Mouse (Mus musculus) hindbrain, embryonic 12.5 days (tissue): ENCODE measurements around the gene Bcl10. TPM values are rescaled to one million over a fixed set of nuclear protein-coding genes. Genes with fewer than 3 reads are reported as not detected.
"Not testable (repeated sequence)": the region's sequence is repeated elsewhere in the genome, so short reads cannot be mapped to it uniquely, and the experiment has no call there.

ENCODE experiments used
- ATAC-seq: fragments of 200-750 bp; cut with Nextera tagmentation; 2 replicates; pipeline ENCODE4 v1.8.0; 2017; ENCODE audit warnings: moderate TSS enrichment; ENCODE audit not compliant: low FRiP score
- H3K27ac ChIP-seq: fragments of 300-500 bp; sonication (generic); 2 replicates; pipeline ENCODE4 v1.5.1; 2016; ENCODE audit warnings: mild to moderate bottlenecking
- H3K27me3 ChIP-seq: fragments of 300-500 bp; sonication (generic); 2 replicates; pipeline ENCODE4 v1.6.1; 2016; ENCODE audit warnings: mild to moderate bottlenecking
- H3K36me3 ChIP-seq: fragments of 300-500 bp; sonication (generic); 2 replicates; pipeline ENCODE4 v1.6.1; 2016; ENCODE audit warnings: mild to moderate bottlenecking
- H3K4me1 ChIP-seq: fragments of 300-500 bp; sonication (generic); 2 replicates; pipeline ENCODE4 v1.6.1; 2016
- H3K4me2 ChIP-seq: fragments of 300-500 bp; sonication (generic); replicated peaks from 2 replicates; pipeline ENCODE4 v1.6.1; 2016; ENCODE audit warnings: mild to moderate bottlenecking
- H3K4me3 ChIP-seq: fragments of 300-500 bp; sonication (generic); 2 replicates; pipeline ENCODE4 v1.5.1; 2016; ENCODE audit warnings: mild to moderate bottlenecking
- H3K9ac ChIP-seq: fragments of 300-500 bp; sonication (generic); 2 replicates; pipeline ENCODE4 v1.6.1; 2016; ENCODE audit warnings: mild to moderate bottlenecking, moderate library complexity
- H3K9me3 ChIP-seq: fragments of 300-500 bp; sonication (generic); replicated peaks from 2 replicates; pipeline ENCODE4 v1.6.1; 2016; ENCODE audit warnings: mild to moderate bottlenecking
- WGBS: fragments of 180-500 bp; shearing (Covaris S2); methylation state at CpG from one replicate; pipeline ENCODE4 v1.1.7; 2016; 5-methylcytosine and 5-hydroxymethylcytosine counted together
- polyA plus RNA-seq: library from polyadenylated mRNA; unstranded; fragments of >200 nt; fragmentation: Nextera tagmentation; extraction: Ambion mirVana; gene quantifications from 2 replicates; pipeline ENCODE4 v1.2.1, GENCODE M21; 2016

Bcl10 gene
- polyA plus RNA-seq, 1 experiment from 2014 or later: 52.0 TPM

DNA sequence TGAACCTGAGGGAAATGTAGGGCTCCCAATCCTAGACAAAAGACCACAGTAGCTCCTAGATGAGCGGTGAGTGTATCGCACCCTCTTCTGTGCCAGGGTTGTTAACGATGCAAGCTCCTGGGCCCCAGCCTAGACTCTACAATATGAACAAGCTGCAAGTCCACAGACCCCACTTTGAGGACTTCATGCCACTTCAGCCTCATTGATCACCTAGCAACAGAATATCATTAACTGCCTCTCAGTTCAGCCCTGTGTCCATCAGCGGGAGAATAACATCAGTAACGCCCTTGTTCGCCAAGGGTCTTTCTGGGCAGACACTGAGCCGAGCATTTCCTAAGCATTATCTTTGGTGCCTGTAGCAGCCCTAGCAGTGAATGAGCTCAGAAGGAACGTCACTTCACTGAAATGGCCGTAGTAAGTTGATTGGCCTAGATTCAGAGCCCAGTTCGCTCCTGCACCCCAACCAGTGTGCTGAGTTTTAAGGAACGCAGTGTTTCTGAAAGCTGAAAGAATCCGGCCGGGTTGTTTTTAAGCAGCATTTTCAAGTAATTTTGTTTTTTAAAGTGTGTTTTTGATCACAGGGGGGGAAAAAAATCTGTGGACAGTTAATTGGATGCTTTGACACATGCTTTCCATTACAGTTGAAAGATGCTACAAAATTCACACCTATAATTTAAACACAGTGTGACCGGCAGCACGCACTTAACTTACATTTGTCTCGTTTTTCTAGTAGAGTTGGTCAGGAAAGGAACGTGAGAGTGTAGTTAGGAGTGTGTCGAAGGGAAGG lies 32.1 kb upstream of the Bcl10 start:
- Histone ChIP-seq H3K27me3 (no peaks in the 10 kb centered on the region), H3K27ac (peak overlapping the region; percentile 72; the same call in 1 of the 2 replicates), H3K9ac (no peak overlapping the region; the same call in 1 of the 2 replicates), H3K4me1 (peaks cover 15% of the 10 kb centered on the region; the same call in 1 of the 2 replicates), H3K36me3 (no peaks in the 10 kb centered on the region), H3K4me2 (peak overlapping the region; percentile 13; the same call in 1 of the 2 replicates), H3K4me3 (no peak overlapping the region), H3K9me3 (no peaks in the 10 kb centered on the region)
- 47% methylated on average over 18 of the region's 18 CpGs for WGBS
- ATAC-seq: peak; percentile 93

DNA sequence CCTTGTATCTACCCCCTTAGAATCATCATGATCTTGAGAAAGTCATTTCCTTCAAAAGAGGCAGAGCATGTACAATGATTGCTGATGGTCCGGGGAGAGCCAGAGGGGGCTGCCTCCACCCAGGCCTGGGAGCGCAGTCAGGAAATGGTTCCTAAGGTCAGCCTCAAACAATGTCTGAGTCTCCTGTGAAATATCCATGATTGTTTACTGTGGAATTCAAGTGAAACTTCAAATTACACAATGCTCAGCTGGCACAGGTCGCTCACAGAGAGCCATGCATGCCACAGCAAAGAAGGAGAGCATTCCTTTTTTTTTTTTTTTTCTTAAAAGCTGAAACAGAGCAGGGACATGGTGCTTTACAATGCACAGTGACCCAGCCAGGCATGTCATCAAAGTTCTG lies 30.2 kb upstream of the Bcl10 start:
- Histone ChIP-seq H3K9me3 (no peaks in the 10 kb centered on the region), H3K4me3 (no peak overlapping the region), H3K9ac (no peak overlapping the region), H3K4me2 (no peak overlapping the region), H3K27ac (no peak overlapping the region), H3K36me3 (0 out of 2 replicates have a peak, but pooled peaks cover 4% of the 10 kb centered on the region), H3K27me3 (no peaks in the 10 kb centered on the region), H3K4me1 (peaks cover 10% of the 10 kb centered on the region; the same call in 1 of the 2 replicates)
- WGBS: 83% methylated on average over 3 of the region's 3 CpGs
- no peak for ATAC-seq

DNA sequence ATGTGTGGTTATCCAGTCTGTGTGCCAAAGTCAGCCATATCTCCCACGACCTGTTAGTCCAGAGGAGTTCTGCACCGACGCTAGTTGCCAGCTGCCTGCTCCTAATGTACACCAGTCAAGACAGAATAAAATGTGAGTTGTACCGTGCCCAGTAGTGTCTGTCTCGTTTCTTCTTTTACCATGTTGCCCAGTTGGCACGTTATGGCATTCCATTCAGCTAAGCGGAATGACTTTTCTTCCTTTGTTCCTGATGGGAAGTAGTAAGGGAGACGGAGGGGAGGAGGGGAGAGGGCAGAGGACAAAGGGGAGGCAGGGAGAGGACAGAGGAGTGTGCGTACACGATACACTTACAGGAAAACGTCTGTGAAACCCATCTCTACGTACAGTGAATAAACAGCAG lies 28.5 kb upstream of the Bcl10 start:
- Histone ChIP-seq H3K4me3 (no peak overlapping the region), H3K36me3 (0 out of 2 replicates have a peak, but pooled peaks cover 4% of the 10 kb centered on the region), H3K4me2 (no peak overlapping the region), H3K27me3 (no peaks in the 10 kb centered on the region), H3K27ac (no peak overlapping the region), H3K9ac (no peak overlapping the region), H3K4me1 (peaks cover 10% of the 10 kb centered on the region; the same call in 1 of the 2 replicates), H3K9me3 (no peaks in the 10 kb centered on the region)
- ATAC-seq: no peak
- 59% methylated on average over 12 of the region's 12 CpGs for WGBS

DNA sequence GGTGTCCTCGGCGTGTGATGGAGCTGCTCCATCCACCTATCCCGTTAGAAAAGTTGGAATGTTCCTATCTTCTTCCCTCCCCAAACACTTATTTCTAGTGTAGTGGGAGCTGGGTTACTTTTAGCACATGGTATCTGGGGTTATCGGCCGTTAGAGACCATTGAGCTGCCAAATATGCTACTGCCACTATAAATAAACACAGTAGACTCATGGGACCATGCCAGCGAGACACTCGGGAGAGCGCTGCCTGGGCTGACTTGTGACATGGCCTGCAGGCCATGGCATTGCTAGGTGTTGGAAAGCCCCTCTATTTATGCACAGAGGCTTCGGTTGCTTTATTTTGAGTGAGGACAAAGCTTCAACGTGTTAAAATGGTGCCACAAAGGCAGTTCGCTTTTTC lies 24.9 kb upstream of the Bcl10 start:
- Histone ChIP-seq H3K4me1 (peaks cover 3% of the 10 kb centered on the region; the same call in 1 of the 2 replicates), H3K4me2 (no peak overlapping the region), H3K27ac (no peak overlapping the region), H3K9me3 (no peaks in the 10 kb centered on the region), H3K27me3 (no peaks in the 10 kb centered on the region), H3K4me3 (no peak overlapping the region), H3K36me3 (0 out of 2 replicates have a peak, but pooled peaks cover 4% of the 10 kb centered on the region), H3K9ac (no peak overlapping the region)
- no peak for ATAC-seq
- 86% methylated on average over 11 of the region's 11 CpGs for WGBS

DNA sequence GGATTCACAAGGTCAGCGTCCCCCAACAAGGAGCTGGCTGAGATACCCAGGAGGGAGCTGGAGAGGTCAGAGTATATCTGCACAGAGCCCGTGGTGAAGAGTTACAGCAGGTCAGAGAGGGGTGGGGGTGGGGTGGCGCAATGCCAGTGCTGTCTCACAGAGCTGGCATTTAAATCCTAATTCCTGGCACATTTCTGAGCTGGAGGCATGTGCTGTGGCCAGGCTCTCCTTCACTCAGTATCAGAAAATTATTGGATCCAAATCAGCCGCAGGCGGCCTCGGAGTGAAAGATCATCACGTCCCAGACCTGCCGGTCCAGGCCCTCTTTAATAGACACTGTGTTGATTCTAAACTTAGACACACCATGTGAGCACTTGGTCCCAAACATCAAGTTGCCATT lies 22.8 kb upstream of the Bcl10 start:
- Histone ChIP-seq H3K9me3 (no peaks in the 10 kb centered on the region), H3K9ac (no peak overlapping the region), H3K4me2 (no peak overlapping the region), H3K36me3 (0 out of 2 replicates have a peak, but pooled peaks cover 4% of the 10 kb centered on the region), H3K4me1 (no peaks in the 10 kb centered on the region), H3K4me3 (no peak overlapping the region), H3K27ac (no peak overlapping the region), H3K27me3 (no peaks in the 10 kb centered on the region)
- 90% methylated on average over 8 of the region's 8 CpGs for WGBS
- ATAC-seq: no peak

DNA sequence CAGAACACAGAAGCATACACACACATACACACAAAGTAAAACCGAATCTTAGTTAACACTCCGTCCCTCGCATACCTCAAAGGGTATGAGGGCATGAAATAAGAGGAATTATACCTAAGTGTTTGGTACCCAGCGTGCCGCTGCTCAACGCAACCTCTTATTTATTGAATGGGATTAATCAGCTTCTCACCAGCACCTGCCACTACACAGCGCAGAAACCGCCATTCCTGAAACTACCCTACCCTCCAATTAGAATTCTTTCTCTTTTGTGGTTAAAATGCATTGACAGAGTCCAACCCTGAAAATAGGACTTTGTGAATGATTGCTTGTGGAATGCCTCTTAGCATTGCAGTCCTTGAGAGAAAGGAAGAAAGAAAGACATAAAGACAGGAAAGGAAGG lies 19.1 kb upstream of the Bcl10 start:
- no peak for ATAC-seq
- 85% methylated on average over 8 of the region's 8 CpGs for WGBS

DNA sequence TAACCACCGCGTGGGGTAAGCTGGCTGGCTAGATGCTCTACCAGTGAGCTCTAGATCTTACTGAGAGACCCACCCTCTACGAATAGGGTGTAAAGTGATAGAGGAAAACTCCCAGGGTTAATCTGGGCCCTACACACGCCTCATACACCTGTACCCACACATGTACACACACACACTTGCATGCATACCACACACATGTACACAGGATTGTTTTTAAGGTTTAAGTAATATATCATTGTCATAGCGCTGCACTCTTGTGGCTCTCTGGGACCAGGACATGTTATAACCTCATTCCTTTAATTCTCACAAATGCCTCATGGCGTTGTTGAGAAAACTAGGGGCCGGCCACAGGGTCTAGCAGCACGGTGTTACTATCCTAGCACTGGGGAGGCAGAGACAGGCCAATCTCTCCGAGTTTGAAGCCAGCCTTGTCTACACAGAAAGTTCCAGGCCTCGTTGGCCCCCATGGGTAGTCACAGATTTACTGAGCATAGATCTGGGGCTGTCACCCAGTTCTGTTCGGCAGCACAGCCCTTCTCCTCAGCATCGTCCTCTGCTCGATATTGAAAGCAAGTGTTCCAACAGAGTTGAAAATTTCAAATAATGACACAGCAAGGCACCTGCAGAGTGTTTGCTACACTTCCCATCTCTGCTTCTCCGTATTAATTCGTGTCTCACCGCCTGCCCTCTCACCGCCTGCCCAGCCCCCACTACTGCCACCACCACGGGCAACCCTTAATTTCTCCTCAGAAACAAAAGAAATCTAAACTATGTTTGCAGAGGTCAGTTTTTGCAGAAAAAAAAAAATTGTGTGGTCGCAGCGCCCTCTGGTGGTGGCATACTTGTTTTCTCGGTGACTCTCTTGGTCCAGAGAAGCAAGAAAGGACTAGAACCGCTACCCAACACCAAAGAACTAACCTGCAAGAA lies 17.5 kb upstream of the Bcl10 start:
- H3K4me3 ChIP-seq: no peak overlapping the region
- no peak overlapping the region for H3K9ac ChIP-seq
- H3K36me3 ChIP-seq: no peaks in the 10 kb centered on the region
- no peaks in the 10 kb centered on the region for H3K27me3 ChIP-seq
- no peaks in the 10 kb centered on the region for H3K4me1 ChIP-seq
- no peaks in the 10 kb centered on the region for H3K9me3 ChIP-seq
- H3K27ac ChIP-seq: no peak overlapping the region; the same call in 1 of the 2 replicates
- WGBS: 50% methylated on average over 22 of the region's 22 CpGs
- peak overlapping the region; percentile 41 for H3K4me2 ChIP-seq
- ATAC-seq: peak; percentile 53

More for the DNA sequence above, 19.1 kb upstream of the Bcl10 start:
- Histone ChIP-seq H3K27me3 (no peaks in the 10 kb centered on the region), H3K9ac (no peak overlapping the region), H3K4me1 (no peaks in the 10 kb centered on the region), H3K4me3 (no peak overlapping the region), H3K36me3 (no peaks in the 10 kb centered on the region), H3K4me2 (no peak overlapping the region), H3K27ac (no peak overlapping the region), H3K9me3 (no peaks in the 10 kb centered on the region)

DNA sequence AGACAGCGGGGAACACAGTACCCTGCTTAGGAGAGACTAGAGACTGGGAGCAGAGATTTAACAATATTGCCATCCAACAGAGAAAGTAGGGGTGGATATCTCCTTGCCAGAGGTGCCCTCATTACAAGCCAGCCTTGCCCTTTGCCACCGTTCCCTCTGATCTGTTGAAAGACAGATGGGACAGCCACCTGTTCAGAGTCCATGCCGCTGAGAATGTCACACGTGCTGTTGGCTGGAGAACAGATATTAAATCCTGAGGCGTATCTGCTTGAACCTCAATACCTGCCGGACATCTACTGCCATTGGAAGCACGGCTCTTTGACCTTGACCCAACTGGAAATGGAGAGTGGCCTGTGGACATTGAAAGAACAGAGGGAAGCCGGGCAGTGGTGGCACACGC lies 16.0 kb upstream of the Bcl10 start:
- no peak overlapping the region for H3K9ac ChIP-seq
- H3K27ac ChIP-seq: no peak overlapping the region
- no peak overlapping the region for H3K4me2 ChIP-seq
- 86% methylated on average over 9 of the region's 9 CpGs for WGBS
- H3K36me3 ChIP-seq: no peaks in the 10 kb centered on the region
- H3K4me1 ChIP-seq: no peaks in the 10 kb centered on the region
- H3K9me3 ChIP-seq: no peaks in the 10 kb centered on the region
- no peak overlapping the region for H3K4me3 ChIP-seq
- H3K27me3 ChIP-seq: no peaks in the 10 kb centered on the region
- no peak for ATAC-seq

DNA sequence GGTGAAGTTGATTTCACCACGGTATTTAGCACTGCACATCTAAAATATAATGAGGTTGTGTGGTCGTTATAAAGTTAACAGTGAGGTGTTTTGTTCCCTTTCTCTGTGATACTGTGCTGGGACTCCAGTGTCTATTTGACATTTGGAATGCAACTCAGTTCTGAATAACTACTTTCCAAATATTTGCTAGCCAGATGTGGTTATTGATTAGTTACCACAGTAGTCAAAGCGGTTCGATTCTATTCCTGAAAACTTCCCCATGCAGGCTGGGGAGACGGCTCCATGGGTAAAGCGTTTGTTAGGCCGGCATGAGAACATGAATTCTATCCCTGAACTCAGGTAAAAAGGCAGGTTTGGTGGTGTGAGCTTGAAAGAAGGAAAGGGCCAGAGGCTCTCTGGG lies 10.1 kb upstream of the Bcl10 start:
- H3K4me3 ChIP-seq: no peak overlapping the region
- H3K27me3 ChIP-seq: no peaks in the 10 kb centered on the region
- WGBS: 94% methylated on average over 7 of the region's 7 CpGs
- no peaks in the 10 kb centered on the region for H3K4me1 ChIP-seq
- no peak overlapping the region for H3K9ac ChIP-seq
- ATAC-seq: no peak
- no peak overlapping the region for H3K27ac ChIP-seq
- no peak overlapping the region for H3K4me2 ChIP-seq
- H3K36me3 ChIP-seq: no peaks in the 10 kb centered on the region
- no peaks in the 10 kb centered on the region for H3K9me3 ChIP-seq

DNA sequence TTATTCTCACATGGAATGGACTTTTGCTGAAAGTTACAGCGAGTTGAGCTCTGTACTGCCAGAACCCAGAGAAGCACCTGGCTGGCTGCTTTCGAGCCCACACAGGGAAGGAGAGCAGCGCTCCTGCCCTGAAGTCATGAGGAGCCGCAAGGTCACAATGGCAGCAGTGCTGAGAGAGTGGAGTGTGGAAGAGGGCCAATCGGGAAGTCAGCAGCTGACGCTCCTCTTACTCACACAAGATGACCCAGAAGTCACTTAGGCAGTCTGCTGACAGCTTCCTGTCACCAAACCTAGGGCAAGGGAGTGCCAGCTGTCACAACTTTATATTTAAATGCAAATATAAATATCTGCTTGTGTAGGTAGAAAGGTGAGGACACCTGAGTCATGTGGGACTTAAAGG lies 9.3 kb upstream of the Bcl10 start:
- no peak overlapping the region for H3K4me3 ChIP-seq
- WGBS: 86% methylated on average over 6 of the region's 6 CpGs
- no peaks in the 10 kb centered on the region for H3K27me3 ChIP-seq
- H3K4me1 ChIP-seq: no peaks in the 10 kb centered on the region
- H3K27ac ChIP-seq: no peak overlapping the region
- H3K9ac ChIP-seq: no peak overlapping the region
- H3K36me3 ChIP-seq: no peaks in the 10 kb centered on the region
- H3K9me3 ChIP-seq: no peaks in the 10 kb centered on the region
- no peak for ATAC-seq
- H3K4me2 ChIP-seq: no peak overlapping the region

DNA sequence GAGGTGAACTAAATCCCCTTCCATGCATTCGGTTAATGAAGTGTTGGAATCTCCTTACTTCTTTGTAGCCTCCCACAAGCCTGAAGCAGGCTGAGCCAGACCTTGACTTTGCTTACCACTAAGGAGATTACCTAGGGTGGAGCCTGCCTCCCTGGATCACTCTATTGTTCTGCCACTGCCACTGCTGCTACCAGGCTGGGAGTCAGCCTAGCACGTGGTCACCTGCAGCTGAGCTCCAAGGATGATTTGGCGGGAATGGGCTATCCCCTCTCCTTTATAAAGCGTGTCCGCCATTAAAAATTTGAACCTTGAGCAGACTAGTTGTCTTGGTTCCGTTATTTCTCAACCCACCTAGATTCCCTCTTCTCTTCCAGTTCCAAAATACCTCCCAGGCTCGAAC lies 8.7 kb upstream of the Bcl10 start:
- not testable (repeated sequence) for H3K9me3 ChIP-seq, H3K36me3 ChIP-seq, H3K4me1 ChIP-seq, H3K4me2 ChIP-seq, H3K27me3 ChIP-seq, ATAC-seq, H3K4me3 ChIP-seq, H3K9ac ChIP-seq, H3K27ac ChIP-seq
- 66% methylated on average over 7 of the region's 7 CpGs for WGBS

DNA sequence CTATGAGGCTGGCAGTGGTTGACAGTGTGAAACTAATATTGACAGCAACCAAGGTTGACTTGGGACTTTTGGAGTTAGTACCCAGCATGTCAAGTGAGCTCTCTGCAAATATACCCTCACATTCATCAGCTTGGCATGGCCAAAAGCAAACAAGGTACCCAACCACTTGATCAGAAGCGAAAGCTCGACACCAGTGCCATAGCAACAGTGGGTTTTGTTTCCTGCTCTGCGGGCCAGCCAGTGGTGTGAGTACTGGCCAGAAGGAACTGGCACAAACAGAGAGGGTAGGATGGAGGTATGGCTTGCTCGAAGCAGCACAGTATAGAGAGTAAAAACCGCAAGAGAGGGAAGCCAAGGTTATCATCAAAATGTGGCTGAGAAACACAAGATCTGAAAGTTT lies 6.2 kb upstream of the Bcl10 start:
- 91% methylated on average over 5 of the region's 5 CpGs for WGBS
- H3K4me2 ChIP-seq: no peak overlapping the region

More for the DNA sequence above, 6.2 kb upstream of the Bcl10 start:
- Histone ChIP-seq H3K9me3 (no peaks in the 10 kb centered on the region), H3K36me3 (no peaks in the 10 kb centered on the region), H3K27ac (no peak overlapping the region), H3K4me1 (no peaks in the 10 kb centered on the region), H3K4me3 (no peak overlapping the region), H3K27me3 (no peaks in the 10 kb centered on the region), H3K9ac (no peak overlapping the region)
- no peak for ATAC-seq
